Mouse (Mus musculus): Measurements from ENCODE around the gene Skp2. TPM values are rescaled to one million over a fixed set of nuclear protein-coding genes. Genes with fewer than 3 reads are reported as not detected.

The Skp2 gene
- polyA plus RNA-seq, 1 experiment from 2014 or later: 19.7 TPM

DNA sequence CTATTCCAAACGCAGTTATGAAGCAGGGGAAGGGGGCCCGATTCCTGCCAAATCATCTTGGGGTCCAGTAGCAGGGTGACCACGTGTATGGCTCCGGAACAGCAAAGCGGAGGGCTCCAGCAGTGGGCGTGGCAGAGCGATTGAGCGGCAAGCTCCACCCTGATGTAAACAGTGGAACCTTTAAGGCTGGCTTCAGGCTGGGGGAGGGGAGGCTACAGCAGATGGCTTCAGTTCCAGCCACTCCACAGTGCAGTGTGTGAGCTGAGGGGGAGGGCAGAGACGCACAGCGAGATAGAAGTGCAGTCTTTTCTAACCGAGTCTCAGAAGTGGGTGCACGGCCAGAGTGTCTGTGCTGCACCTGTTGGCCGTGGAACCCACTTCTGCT, 60.9 kb downstream of the Skp2 start:
- Histone ChIP-seq H3K4me2 (replicated peaks) (peak overlapping the region; percentile 13), H3K9ac (no peak overlapping the region), H3K4me1 (replicated peaks; ENCODE audit: control insufficient read depth, insufficient read depth, low read length) (no peaks in the 10 kb centered on the region), H3K4me3 (replicated peaks; ENCODE audit: low read length) (no peak overlapping the region), H3K27ac (no peak overlapping the region), H3K27me3 (ENCODE audit: control insufficient read depth, insufficient read depth, low read length) (no peaks in the 10 kb centered on the region), H3K9me3 (ENCODE audit: control insufficient read depth, low read length) (no peaks in the 10 kb centered on the region), H3K36me3 (replicated peaks; ENCODE audit: control insufficient read depth, insufficient read depth) (peaks cover 50% of the 10 kb centered on the region)
- peak; percentile 79; the same call in 1 of the 2 replicates for ATAC-seq (ENCODE audit: low FRiP score)
- 21% methylated on average over 13 of the region's 13 CpGs for WGBS
- peak; percentile 38 for DNase-seq (ENCODE audit: low spot score)

DNA sequence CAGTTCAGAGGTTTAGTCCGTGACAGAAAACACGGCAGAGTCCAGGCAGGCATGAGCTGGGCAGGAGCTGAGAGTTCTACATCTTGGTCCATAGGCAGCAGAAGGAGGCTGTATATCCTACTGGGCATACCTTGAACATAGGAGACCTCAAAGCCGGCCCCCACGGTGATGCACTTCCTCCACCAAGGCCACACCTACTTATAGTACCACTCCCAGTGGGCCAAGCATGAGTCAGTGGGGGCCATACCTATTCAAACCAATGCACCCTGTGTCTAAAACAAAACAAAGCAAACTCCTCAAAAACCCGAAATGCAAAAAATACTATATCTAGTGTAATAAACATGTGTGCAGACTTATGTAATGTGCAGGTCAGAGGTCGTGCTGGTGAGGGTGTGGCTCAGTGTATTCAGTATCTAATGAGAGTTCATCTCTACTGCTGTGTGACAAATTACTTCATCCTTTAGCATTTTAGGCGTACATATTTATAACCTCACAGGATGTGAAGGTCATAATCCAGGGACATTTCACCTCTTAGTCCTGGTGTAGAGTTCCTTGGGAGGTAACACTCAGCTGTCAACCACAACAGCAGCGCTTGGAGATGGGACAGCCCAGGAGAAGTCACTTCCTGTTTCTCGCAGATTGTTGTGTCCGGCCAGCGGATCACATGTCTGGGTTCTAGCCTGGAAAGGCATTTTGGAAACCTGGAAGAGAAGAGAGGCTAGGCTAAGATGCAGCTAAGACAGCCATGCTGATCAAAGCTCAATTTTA, 61.4 kb downstream of the Skp2 start:
- ATAC-seq (ENCODE audit: low FRiP score) (no peak), DNase-seq (ENCODE audit: low spot score) (no peak)
- Histone ChIP-seq H3K9ac (no peak overlapping the region), H3K4me3 (replicated peaks; ENCODE audit: low read length) (no peak overlapping the region), H3K4me2 (replicated peaks) (peak overlapping the region; percentile 13), H3K36me3 (replicated peaks; ENCODE audit: control insufficient read depth, insufficient read depth) (peaks cover 45% of the 10 kb centered on the region), H3K4me1 (replicated peaks; ENCODE audit: control insufficient read depth, insufficient read depth, low read length) (no peaks in the 10 kb centered on the region), H3K27ac (no peak overlapping the region), H3K9me3 (ENCODE audit: control insufficient read depth, low read length) (no peaks in the 10 kb centered on the region), H3K27me3 (ENCODE audit: control insufficient read depth, insufficient read depth, low read length) (no peaks in the 10 kb centered on the region)
- 81% methylated on average over 11 of the region's 11 CpGs for WGBS

DNA sequence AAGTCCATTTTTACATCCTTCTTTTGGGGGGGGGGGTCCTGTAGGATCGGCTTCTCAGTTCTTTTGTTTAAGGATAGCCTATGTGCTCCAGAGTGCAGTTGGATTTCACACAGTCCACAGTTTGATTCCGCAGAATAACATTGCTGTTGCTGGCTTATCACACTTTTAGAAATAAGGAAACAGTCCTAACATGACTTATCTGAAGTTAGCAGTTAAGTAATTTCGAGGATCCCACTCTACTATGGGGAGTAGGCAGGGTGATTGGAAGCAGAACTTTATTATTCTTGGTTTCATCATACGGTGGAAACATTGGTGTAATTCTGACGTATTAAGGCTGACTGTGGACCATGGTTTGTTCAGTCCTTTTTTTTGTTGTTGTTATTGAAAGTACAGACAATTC, 64.6 kb downstream of the Skp2 start:
- H3K9me3 ChIP-seq (ENCODE audit: control insufficient read depth, low read length): no peaks in the 10 kb centered on the region
- H3K36me3 ChIP-seq (replicated peaks; ENCODE audit: control insufficient read depth, insufficient read depth): peaks cover 29% of the 10 kb centered on the region
- 96% methylated on average over 5 of the region's 5 CpGs for WGBS
- ATAC-seq (ENCODE audit: low FRiP score) (no peak), DNase-seq (ENCODE audit: low spot score) (no peak)
- no peak overlapping the region for H3K4me2 ChIP-seq (replicated peaks)
- no peak overlapping the region for H3K9ac ChIP-seq
- H3K27ac ChIP-seq: no peak overlapping the region
- H3K27me3 ChIP-seq (ENCODE audit: control insufficient read depth, insufficient read depth, low read length): no peaks in the 10 kb centered on the region
- H3K4me3 ChIP-seq (replicated peaks; ENCODE audit: low read length): no peak overlapping the region
- no peaks in the 10 kb centered on the region for H3K4me1 ChIP-seq (replicated peaks; ENCODE audit: control insufficient read depth, insufficient read depth, low read length)

DNA sequence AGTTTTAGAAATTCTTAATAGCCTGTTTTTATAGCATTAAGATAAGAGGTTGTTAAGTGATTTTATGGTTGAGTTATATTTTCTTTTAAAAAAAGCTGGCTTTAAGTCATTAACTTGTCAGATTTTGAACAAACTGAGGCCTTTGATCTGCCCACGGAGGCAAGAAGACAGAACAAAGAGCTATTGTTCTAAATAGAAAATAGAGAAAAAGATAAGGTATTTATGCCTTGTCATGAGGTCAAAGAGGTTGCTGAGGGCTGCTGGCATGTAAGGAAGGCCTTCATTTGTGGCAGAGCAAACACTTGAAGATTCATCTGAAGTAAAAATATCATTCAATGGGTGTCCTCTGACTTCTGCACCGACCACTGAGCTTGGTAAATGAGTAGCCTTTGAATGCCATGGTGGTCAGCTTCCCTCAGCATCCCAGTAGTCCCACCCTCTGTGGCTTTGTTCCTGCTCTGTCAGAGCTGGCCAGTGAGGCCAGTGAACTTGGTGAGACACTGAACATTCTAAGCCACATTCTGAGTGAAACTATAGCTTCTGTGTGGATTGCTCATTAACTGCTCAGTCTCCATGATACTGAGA, 66.0 kb downstream of the Skp2 start:
- Histone ChIP-seq H3K27ac (no peak overlapping the region), H3K4me3 (replicated peaks; ENCODE audit: low read length) (no peak overlapping the region), H3K27me3 (ENCODE audit: control insufficient read depth, insufficient read depth, low read length) (no peaks in the 10 kb centered on the region), H3K36me3 (replicated peaks; ENCODE audit: control insufficient read depth, insufficient read depth) (peaks cover 25% of the 10 kb centered on the region), H3K9ac (no peak overlapping the region), H3K4me1 (replicated peaks; ENCODE audit: control insufficient read depth, insufficient read depth, low read length) (no peaks in the 10 kb centered on the region), H3K4me2 (replicated peaks) (no peak overlapping the region), H3K9me3 (ENCODE audit: control insufficient read depth, low read length) (no peaks in the 10 kb centered on the region)
- ATAC-seq (ENCODE audit: low FRiP score) (no peak), DNase-seq (ENCODE audit: low spot score) (no peak)
- WGBS: 13% methylated on average over 2 of the region's 2 CpGs

DNA sequence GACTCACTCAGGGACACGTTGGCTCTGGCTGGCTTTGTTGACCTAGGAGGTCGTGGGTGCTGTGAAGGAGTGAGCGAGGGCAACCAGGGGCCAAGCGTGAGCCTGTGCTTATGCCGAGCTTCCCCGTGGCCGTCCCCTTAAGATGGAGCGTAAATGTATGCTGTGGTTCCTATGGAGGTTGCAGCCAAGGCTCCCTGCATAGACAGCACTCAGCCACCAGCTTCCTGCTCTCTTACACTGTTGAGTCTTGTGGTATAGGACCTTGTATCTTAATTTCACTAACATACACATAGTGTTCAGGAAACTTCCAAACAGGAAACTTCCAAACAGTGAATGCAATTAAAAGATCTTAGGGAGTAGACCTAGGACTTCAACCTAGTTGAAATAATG, 66.5 kb downstream of the Skp2 start:
- no peak overlapping the region for H3K27ac ChIP-seq
- no peak overlapping the region for H3K9ac ChIP-seq
- DNase-seq (ENCODE audit: low spot score) (no peak), ATAC-seq (ENCODE audit: low FRiP score) (0 out of 2 replicates have a peak, but pooled peaks have one; percentile 3)
- no peak overlapping the region for H3K4me2 ChIP-seq (replicated peaks)
- 56% methylated on average over 8 of the region's 8 CpGs for WGBS
- no peaks in the 10 kb centered on the region for H3K9me3 ChIP-seq (ENCODE audit: control insufficient read depth, low read length)
- peaks cover 20% of the 10 kb centered on the region for H3K36me3 ChIP-seq (replicated peaks; ENCODE audit: control insufficient read depth, insufficient read depth)
- no peaks in the 10 kb centered on the region for H3K4me1 ChIP-seq (replicated peaks; ENCODE audit: control insufficient read depth, insufficient read depth, low read length)
- no peak overlapping the region for H3K4me3 ChIP-seq (replicated peaks; ENCODE audit: low read length)
- no peaks in the 10 kb centered on the region for H3K27me3 ChIP-seq (ENCODE audit: control insufficient read depth, insufficient read depth, low read length)

DNA sequence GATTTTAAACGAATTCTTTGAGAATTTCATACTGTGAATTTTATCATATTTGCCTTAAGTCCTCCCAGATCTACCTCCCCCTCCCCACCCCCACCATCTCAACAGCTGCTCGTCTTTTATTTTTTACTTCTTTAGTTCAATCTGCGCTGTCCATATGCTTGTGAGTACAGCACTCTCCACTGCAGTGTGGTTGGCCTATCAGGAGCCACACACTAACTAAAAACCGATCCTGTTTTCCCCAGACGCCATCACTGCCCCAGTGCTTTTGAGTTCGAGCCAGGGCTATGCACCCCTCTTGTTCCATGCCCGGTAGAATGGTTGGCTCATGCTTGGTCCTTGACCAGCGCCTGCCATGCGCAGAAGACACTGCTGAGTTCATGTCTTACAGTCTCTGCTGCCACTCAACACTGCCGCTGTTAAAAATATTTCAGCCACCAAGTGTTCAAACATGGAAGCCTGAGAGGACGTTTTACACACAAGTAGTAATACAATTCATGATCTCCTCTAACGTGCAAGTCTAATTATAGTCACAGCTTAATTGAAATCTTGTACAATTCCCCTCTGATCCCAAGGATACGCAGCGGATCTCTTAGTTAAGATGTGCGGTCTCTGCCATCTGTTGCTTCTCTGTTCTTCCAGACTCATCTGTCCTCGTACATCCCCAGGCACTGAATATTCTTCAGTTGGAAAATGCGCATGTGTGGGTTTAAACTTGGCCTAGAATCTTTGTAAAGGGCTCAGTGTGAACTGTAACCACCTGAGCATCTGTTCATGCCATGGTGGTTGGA, 67.1 kb downstream of the Skp2 start:
- ATAC-seq (ENCODE audit: low FRiP score): 0 out of 2 replicates have a peak, but pooled peaks have one; percentile 46
- H3K4me3 ChIP-seq (replicated peaks; ENCODE audit: low read length): no peak overlapping the region
- no peaks in the 10 kb centered on the region for H3K9me3 ChIP-seq (ENCODE audit: control insufficient read depth, low read length)
- H3K4me1 ChIP-seq (replicated peaks; ENCODE audit: control insufficient read depth, insufficient read depth, low read length): no peaks in the 10 kb centered on the region
- no peak overlapping the region for H3K27ac ChIP-seq
- no peak overlapping the region for H3K9ac ChIP-seq
- no peak overlapping the region for H3K4me2 ChIP-seq (replicated peaks)
- no peak for DNase-seq (ENCODE audit: low spot score)
- 86% methylated on average over 17 of the region's 17 CpGs for WGBS
- peaks cover 14% of the 10 kb centered on the region for H3K36me3 ChIP-seq (replicated peaks; ENCODE audit: control insufficient read depth, insufficient read depth)
- no peaks in the 10 kb centered on the region for H3K27me3 ChIP-seq (ENCODE audit: control insufficient read depth, insufficient read depth, low read length)

DNA sequence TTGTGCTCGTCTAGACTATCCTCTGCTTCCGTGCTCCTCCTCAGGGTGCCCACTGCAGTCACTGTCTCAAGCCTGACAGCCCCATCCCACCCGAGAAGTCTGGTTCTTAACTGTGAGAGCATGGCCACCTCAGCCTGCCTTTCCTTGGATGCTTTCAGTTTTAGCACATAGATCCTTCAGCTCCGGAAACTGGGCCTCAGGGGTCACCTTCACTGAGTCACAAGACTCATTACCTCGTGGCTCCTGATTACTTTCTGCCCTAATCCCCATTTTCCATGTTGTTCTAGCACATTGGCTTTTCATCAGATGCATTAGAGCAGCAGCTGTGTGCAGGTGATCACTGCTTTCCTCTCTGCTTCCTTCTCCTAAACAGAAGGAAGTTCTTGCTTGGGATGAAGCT, 67.8 kb downstream of the Skp2 start:
- peaks cover 8% of the 10 kb centered on the region for H3K36me3 ChIP-seq (replicated peaks; ENCODE audit: control insufficient read depth, insufficient read depth)
- H3K27me3 ChIP-seq (ENCODE audit: control insufficient read depth, insufficient read depth, low read length): no peaks in the 10 kb centered on the region
- WGBS: 78% methylated on average over 5 of the region's 5 CpGs
- no peaks in the 10 kb centered on the region for H3K9me3 ChIP-seq (ENCODE audit: control insufficient read depth, low read length)
- no peak overlapping the region for H3K27ac ChIP-seq
- H3K4me3 ChIP-seq (replicated peaks; ENCODE audit: low read length): no peak overlapping the region
- ATAC-seq (ENCODE audit: low FRiP score) (no peak), DNase-seq (ENCODE audit: low spot score) (no peak)
- no peak overlapping the region for H3K9ac ChIP-seq
- H3K4me2 ChIP-seq (replicated peaks): no peak overlapping the region
- H3K4me1 ChIP-seq (replicated peaks; ENCODE audit: control insufficient read depth, insufficient read depth, low read length): no peaks in the 10 kb centered on the region

DNA sequence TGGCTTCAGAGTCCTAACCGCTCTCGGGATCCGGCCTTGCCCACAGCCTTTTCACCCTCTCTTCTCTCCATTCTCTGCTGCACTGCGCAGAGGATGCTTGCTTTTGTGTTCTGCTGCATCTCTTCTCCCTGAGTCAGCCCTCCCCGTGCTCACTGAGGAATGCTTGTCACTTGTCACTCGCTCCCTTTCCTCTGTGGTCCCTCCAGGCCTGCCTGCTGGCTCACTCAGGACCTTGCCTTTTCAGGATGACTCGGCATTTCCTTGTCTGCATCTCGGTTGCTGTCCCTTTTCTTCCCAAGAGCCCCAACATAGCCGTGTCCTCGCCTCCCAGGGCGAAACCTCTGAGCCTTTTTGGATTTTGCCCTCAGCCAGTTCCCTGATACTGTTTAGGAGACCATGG, 68.4 kb downstream of the Skp2 start:
- DNase-seq (ENCODE audit: low spot score) (no peak), ATAC-seq (ENCODE audit: low FRiP score) (peak; percentile 40; the same call in 1 of the 2 replicates)
- Histone ChIP-seq H3K4me2 (replicated peaks) (no peak overlapping the region), H3K4me1 (replicated peaks; ENCODE audit: control insufficient read depth, insufficient read depth, low read length) (no peaks in the 10 kb centered on the region), H3K27me3 (ENCODE audit: control insufficient read depth, insufficient read depth, low read length) (no peaks in the 10 kb centered on the region), H3K9ac (no peak overlapping the region), H3K36me3 (replicated peaks; ENCODE audit: control insufficient read depth, insufficient read depth) (peaks cover 5% of the 10 kb centered on the region), H3K9me3 (ENCODE audit: control insufficient read depth, low read length) (no peaks in the 10 kb centered on the region), H3K27ac (no peak overlapping the region), H3K4me3 (replicated peaks; ENCODE audit: low read length) (no peak overlapping the region)
- WGBS: 41% methylated on average over 11 of the region's 11 CpGs

DNA sequence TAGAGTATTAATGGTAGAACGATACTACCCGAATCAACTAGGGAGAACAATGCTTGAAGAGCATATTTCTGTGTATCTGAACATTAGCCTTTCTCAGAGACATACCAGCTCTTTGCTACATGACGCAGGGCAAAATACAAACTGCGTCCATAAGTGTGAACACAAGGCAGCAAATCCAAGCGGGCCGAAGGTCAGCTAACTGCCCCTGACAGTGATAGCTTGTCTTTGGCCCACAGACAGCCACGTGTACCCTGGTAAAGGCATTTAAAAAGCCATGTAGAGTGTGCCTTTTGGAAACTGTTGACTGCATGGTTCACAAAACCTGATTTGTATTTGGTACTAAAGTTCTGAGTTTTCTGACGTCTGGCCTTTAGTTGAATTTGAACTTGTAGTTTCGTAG, 72.5 kb downstream of the Skp2 start:
- no peak overlapping the region for H3K9ac ChIP-seq
- 91% methylated on average over 9 of the region's 9 CpGs for WGBS
- ATAC-seq (ENCODE audit: low FRiP score) (no peak), DNase-seq (ENCODE audit: low spot score) (no peak)
- no peaks in the 10 kb centered on the region for H3K9me3 ChIP-seq (ENCODE audit: control insufficient read depth, low read length)
- H3K4me2 ChIP-seq (replicated peaks): no peak overlapping the region
- no peak overlapping the region for H3K27ac ChIP-seq
- no peaks in the 10 kb centered on the region for H3K4me1 ChIP-seq (replicated peaks; ENCODE audit: control insufficient read depth, insufficient read depth, low read length)
- no peaks in the 10 kb centered on the region for H3K27me3 ChIP-seq (ENCODE audit: control insufficient read depth, insufficient read depth, low read length)
- H3K36me3 ChIP-seq (replicated peaks; ENCODE audit: control insufficient read depth, insufficient read depth): no peaks in the 10 kb centered on the region; the same call in 1 of the 2 replicates
- H3K4me3 ChIP-seq (replicated peaks; ENCODE audit: low read length): no peak overlapping the region
